Mouse (Mus musculus) gastrocnemius, adult 2 months (tissue): ENCODE data around the gene Ciz1. TPM values are rescaled to one million over a fixed set of nuclear protein-coding genes. Genes with fewer than 3 reads are reported as not detected.
A peak's percentile ranks its signal among the peaks of the same experiment; 100 is the strongest.
"Not testable (repeated sequence)": the region's sequence is repeated elsewhere in the genome, so short reads cannot be mapped to it uniquely, and the experiment has no call there.

Experiments used
- DNase-seq: peaks from one replicate; pipeline ENCODE4 v3.0.0; 2022
- H3K27ac ChIP-seq: fragments of 200-600 bp; 2 replicates; pipeline ENCODE4 v1.8.1; 2022; ENCODE audit warnings: mild to moderate bottlenecking
- H3K4me3 ChIP-seq: fragments of 200-600 bp; 2 replicates; pipeline ENCODE4 v1.8.1; 2022; ENCODE audit warnings: mild to moderate bottlenecking, moderate library complexity
- CTCF ChIP-seq: fragments of 200-600 bp; IDR thresholded peaks from 2 replicates; pipeline ENCODE4 v1.8.1; 2022; ENCODE audit warnings: antibody characterized with exemption, mild to moderate bottlenecking, moderate library complexity
- intact Hi-C: fragments of 180-260 bp; cut with DNase I; formaldehyde crosslinking; loops from one replicate; pipeline ENCODE4 v1.15.1; 2025
- total RNA-seq, 2 experiments: library from RNA; stranded (reverse); gene quantifications; 2 replicates each; pipeline ENCODE4 v1.2.3; 2021

The Ciz1 gene
- total RNA-seq, 2 experiments from 2014 or later: 26.4 to 26.6 TPM

DNA sequence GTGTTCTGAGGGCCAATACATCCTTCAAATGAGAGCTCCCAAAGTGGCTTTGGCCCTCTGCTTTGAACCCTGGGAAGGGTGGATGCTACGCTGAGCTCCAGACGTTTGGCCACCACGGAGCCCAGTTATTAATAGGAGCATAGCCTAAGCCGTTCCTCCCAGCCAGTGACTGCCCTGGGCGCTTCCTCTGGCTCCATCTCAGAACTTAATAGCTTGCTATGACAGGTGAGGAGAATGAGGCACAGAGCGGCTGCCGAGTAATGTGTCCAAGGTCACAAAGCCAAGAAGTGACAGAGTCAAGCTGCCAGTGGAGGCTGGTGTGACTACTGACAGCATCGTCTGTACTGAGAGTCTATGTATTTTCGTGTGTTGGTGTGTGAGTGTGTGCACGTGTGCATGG is 4.1 kb downstream of the Ciz1 start:
- intact Hi-C loops: no loop called here
- Histone ChIP-seq H3K27ac (peak overlapping the region; percentile 64), H3K4me3 (no peak overlapping the region)
- TF ChIP-seq CTCF: no peak
- DNase-seq: peak; percentile 78

DNA sequence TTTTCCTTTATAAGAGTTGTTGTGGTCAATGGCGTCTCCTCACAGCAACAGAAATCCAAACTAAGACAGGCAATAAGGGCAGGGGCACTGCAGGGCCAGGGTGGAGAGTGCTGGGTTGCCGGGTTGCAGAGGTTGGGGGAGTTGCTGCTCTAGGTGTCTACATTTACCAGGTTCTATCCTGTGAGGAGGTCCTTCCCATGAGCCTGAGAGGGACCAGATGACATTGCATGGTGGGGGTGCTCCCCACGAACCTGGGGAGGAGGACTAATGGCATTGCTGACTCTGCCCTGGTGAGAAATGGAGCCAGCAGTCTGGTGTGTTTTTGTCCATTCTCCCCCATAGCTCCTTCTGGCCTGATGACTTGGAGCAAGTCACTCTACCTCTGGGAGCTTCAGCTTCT is 5.6 kb downstream of the Ciz1 start:
- Histone ChIP-seq H3K4me3 (no peak overlapping the region), H3K27ac (no peak overlapping the region)
- no peak for TF ChIP-seq CTCF
- intact Hi-C loops: no loop called here
- DNase-seq: no peak

DNA sequence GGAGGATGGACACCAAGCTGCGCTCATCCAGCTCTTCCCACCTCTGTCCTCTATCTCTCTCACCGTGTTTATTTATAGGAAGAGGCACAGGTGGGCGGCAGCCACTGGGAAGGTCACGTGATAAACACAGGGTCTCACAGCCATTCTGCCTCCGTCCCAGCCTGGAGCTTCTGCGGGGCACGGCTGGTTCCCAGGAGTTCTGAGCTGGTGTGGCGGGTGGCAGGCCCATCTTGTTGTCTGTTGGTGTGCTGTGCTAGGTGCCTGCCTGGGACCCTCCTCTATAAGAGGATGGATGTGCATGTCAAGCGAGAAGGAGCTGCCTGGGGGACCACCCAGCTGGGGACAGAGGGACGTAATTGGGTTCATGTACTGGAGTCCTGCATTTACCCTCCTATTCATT is 6.3 kb downstream of the Ciz1 start:
- no peak for TF ChIP-seq CTCF
- peak; percentile 17 for DNase-seq
- Histone ChIP-seq H3K4me3 (no peak overlapping the region), H3K27ac (no peak overlapping the region)
- intact Hi-C loops: no loop called here

DNA sequence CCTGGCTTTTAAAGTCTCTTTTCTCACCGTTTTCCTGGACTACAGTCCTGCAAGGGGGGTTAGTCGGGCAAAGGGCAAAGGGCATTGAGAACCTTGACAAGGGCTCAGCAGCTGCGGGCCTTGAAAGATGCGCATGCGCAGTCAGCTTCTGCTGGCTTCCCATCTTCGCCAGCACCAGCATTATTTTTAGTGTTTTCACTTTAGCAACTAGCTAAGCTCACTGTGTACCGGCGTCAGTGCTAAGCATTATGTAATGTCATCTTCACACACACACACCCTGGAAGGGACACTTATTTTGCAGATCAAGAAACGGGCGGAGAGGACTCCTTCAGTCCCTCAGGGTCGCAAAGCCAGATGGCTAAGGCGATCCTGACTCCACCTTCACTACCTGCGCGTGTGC is 8.6 kb downstream of the Ciz1 start:
- DNase-seq: peak; percentile 86
- TF ChIP-seq CTCF: no peak
- peak overlapping the region; percentile 93 for H3K27ac ChIP-seq
- intact Hi-C loops: no loop called here
- peak overlapping the region; percentile 73 for H3K4me3 ChIP-seq

DNA sequence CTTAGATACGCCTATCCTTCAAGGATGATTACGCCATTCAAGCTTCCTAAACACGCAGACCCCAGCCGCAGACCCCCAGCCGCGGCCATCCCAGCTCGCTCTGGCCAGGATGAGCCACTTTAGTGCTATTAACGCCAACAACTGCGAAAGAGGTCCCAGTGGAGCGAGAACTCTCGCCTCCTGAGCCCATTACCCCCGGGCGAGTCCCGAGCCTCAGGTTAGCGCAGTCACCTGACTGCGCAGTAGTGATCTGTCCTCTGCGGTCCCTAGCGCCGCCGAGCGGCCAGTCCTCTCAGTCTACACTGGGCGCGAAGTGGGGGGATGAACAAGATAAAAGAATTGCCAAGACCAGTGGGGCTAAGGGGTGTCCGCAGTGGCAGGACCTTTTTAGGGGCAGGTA is 9.3 kb downstream of the Ciz1 start:
- peak; percentile 84 for DNase-seq
- Histone ChIP-seq H3K27ac (peak overlapping the region; percentile 93), H3K4me3 (peak overlapping the region; percentile 73)
- intact Hi-C loops: no loop called here
- peak; percentile 73 for TF ChIP-seq CTCF

DNA sequence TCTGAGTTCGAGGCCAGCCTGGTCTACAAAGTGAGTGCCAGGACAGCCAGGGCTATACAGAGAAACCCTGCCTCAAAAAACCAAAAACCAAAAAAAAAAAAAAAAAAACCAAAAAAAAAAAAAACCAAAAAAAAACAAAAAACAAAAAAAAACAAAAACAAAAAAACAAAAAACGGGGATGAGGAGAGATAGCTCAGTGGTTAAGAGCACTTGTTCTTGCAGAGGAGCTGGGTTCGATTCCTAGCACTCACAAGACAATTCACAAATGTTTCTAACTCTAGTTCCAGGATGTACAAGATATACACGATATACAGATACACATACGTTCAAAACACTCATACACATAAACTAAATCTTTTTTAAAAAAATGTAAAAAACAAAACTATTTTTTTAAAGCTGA is 10.1 kb downstream of the Ciz1 start:
- intact Hi-C loops, DNase-seq: not testable (repeated sequence)
- Histone ChIP-seq H3K27ac (peak overlapping the region; percentile 95), H3K4me3 (peak overlapping the region; percentile 93)

DNA sequence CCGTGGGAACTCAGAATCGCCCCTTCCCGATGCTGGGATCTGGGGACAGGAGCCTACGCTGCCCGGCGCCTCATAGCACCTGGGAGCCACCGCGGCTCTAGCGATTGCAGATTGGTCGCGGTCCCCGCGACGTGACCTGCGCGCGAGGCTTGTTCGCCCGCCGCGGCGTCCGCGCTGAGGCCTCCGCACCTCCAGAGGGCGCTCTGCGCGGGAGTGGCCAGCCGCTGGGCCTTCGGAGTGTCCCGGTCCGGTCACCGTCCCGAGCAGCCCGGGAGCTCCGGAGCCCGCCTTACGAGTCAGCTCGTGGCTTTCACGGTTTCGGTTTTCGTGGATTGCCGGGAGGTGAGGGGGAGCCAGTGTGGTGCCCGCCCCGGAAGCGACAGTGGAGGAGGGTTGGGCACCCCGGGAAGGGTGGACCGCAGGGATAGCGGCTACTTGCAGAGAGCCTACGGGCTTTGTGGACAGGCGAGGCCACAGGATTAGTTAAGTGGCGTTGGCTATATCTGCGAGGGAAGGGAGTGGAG is 10.8 kb downstream of the Ciz1 start:
- intact Hi-C loops: no loop called here
- Histone ChIP-seq H3K4me3 (peak overlapping the region; percentile 93), H3K27ac (peak overlapping the region; percentile 95)
- peak; percentile 99; the same call in 1 of the 2 replicates for TF ChIP-seq CTCF
- DNase-seq: peak; percentile 97

DNA sequence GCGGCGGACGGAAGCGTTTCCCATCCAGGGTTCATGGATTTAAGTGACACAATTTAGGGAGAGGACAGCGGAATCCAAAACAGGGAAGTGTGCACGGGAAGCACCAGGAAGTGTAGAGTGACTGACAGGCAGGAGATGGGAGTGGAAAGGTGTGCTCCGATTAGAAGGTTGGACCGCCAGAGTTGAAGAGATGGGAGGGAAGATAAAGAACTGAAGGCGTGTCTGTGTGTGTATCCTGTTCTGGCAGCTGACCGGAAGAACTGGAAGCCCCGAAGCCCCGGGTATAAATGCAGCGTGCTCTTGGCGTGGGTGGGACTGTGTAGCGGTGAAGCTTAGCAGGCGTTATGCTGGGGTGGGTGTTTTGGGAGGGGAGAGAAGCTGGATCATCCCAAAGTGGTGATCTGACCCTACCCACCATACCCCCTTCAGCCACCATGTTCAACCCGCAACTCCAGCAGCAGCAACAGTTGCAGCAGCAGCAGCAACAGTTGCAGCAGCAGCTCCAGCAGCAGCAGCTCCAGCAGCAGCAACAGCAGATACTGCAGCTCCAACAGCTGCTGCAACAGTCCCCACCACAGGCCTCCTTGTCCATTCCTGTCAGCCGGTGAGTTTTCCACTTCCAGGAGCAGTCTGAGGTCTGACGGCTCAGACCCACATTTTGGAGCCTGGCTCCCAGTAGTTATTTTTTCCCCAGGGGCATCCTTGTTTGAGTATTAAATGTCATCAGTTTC is 11.4 kb downstream of the Ciz1 start:
- no peak for TF ChIP-seq CTCF
- intact Hi-C loops: no loop called here
- H3K27ac ChIP-seq: peak overlapping the region; percentile 95
- peak; percentile 40 for DNase-seq
- peak overlapping the region; percentile 93 for H3K4me3 ChIP-seq

DNA sequence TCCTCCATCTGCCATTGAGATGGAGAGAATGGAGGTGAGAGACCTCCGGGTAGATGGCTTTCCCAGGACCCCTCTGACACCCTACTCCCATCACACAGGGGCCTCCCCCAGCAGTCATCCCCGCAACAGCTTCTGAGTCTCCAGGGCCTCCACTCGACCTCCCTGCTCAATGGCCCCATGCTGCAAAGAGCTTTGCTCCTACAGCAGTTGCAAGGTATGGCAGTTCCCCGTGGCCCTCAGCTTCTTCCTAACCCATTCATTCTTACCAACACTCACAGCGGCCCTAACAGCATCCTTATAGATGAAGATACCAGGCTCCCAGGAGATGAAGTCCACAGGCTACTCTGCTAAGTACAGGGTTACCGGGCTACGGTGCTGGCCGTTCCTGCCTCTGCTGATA is 12.0 kb downstream of the Ciz1 start:
- peak overlapping the region; percentile 93 for H3K4me3 ChIP-seq
- TF ChIP-seq CTCF: no peak
- no peak for DNase-seq
- H3K27ac ChIP-seq: peak overlapping the region; percentile 95
- intact Hi-C loops: no loop called here

DNA sequence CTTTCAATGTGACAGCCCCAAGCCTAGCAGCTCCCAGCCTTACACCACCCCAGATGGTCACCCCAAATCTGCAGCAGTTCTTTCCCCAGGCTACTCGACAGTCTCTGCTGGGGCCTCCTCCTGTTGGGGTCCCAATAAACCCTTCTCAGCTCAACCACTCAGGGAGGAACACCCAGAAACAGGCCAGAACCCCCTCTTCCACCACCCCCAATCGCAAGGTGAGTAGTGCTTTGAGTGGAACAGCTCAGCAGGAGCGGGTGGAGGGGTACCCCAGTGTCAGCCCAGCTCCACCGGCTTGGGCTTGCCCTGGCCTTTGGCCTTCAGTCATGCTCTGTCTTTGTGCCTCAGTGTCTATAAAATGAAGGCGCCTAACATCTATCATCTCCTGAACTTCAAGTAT is 15.2 kb downstream of the Ciz1 start:
- no peak for DNase-seq
- Histone ChIP-seq H3K27ac (no peak overlapping the region), H3K4me3 (no peak overlapping the region)
- no peak for TF ChIP-seq CTCF
- intact Hi-C loops: no loop called here

DNA sequence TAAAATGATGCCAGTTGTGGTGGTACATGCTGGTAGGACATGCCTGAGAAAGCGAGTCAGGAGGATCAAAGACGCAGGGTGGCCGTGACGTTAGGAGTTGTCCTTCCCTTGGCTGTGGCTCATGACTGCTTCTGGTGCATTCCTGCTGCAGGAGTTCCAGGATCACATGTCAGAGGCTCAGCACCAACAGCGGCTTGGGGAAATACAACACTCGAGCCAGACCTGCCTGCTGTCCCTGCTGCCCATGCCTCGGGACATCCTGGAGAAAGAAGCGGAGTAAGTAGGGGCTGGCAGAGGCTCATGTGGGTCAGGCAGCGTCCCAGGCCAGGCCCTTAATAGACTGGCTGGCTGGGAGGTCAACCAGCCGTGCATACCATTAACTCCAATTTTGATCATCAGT is 22.1 kb downstream of the Ciz1 start:
- no peak overlapping the region for H3K4me3 ChIP-seq
- DNase-seq: peak; percentile 87
- peak overlapping the region; percentile 88 for H3K27ac ChIP-seq
- no peak for TF ChIP-seq CTCF
- intact Hi-C loops: no loop called here

DNA sequence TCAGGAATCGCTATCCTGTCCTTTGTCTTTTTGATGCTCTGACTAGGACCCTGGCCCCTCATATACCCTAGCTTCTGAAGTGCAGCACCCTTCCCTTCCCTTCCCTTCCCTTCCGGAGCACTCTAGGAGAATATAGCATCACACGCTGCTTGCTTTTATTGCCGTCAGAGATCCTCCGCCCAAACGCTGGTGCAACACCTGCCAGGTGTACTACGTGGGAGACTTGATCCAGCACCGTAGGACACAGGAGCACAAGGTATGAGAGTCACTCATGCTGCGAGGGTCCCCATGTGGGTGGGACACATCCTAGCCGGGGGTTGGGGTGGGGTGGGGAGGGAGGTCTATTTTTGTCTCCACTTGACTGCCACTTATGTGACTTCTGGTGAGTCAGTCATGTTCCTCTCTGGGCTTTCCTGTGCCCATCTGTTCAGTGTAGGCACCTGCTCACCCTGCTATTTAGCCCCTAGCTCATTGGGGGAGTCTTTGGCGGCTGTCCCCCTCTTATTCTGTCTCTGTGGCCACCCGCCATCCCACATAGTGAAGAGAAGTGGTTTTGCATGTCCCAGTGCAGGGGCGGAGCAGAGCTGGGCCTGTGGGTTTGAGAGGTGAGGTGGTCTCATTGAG is 23.3 kb downstream of the Ciz1 start:
- intact Hi-C loops: no loop called here
- TF ChIP-seq CTCF: no peak
- no peak for DNase-seq
- no peak overlapping the region for H3K4me3 ChIP-seq
- H3K27ac ChIP-seq: no peak overlapping the region

DNA sequence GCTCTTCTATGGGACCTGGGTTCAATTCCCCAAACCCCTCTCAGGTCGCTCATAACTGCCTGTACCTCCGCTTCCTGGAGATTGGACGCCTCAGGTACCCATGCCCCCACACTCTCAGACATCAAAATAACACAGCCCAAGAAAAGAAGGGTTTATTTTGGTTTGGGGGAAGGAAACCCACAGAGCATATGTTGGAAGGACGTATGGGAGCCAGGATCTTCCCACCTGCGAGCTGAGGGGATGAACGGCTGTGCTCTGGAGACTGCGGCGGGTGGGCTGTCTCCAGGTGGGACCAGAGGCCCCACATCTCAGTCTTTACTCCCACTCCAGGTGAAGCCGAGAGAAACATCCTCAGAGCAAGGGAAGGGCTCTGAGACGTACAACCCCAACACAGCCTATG is 24.8 kb downstream of the Ciz1 start:
- no peak for DNase-seq
- H3K4me3 ChIP-seq: no peak overlapping the region
- no peak overlapping the region for H3K27ac ChIP-seq
- intact Hi-C loops: no loop called here
- no peak for TF ChIP-seq CTCF

DNA sequence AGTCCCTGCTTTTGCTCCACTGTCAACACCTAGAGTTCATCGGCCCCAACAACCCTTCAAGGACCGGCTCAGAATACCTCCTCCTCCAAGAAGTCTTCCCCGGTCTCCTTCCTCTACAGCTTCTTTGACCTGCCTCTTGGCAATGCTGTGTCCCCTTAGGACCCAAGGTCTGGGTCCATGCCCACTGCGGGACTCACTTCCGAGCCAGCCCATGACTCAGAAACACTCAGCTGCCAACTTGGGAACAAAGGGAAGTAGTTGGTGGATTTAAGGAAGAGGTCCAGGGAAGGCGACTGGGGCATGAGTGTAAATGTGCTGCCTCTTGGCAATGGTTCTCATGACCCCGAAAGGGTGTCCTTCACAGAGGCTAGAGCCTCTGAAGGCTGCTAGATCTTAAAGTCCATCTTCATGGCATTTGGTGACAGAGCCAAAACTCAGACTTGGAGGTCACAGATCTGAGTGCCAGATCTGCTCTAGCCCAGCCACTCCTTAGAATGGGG is 27.9 kb downstream of the Ciz1 start:
- no peak overlapping the region for H3K4me3 ChIP-seq
- DNase-seq: no peak
- no peak for TF ChIP-seq CTCF
- no peak overlapping the region; the same call in 1 of the 2 replicates for H3K27ac ChIP-seq
- intact Hi-C loops: no loop called here
